Mouse (Mus musculus) kidney, postnatal 36 days (tissue): ENCODE measurements around the gene Vmn1r8.
"Not testable (repeated sequence)": the region's sequence is repeated elsewhere in the genome, so short reads cannot be mapped to it uniquely, and the experiment has no call there.

Source experiments
- DNase-seq, 2 experiments: peaks; one replicate each; pipeline ENCODE4 v3.0.0; 2021 to 2022; ENCODE audit warnings: mixed read lengths in 2 of 2

The Vmn1r8 gene

DNA sequence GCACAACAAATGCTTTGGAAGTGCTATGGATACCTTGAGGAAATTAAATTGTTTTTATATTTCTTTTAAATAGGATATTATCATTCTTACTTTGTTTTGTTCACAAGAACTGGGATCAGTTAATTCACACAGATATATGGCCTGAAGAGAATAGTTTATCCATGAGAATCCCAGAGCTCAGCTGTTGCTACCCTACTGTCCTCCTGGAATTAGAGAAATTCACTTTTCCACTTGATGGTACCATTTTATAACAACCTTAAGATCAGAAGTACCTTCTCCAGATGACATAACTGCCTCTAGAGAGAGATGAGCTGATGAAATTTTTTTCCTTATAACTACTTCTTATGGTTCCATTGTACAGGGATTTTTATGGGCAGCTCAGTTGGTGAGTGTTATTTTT, at the start of gene Vmn1r8:
Vmn1r8 (plus strand) TSS at position 301 of the 400 bp plus-strand sequence.
- no peak for DNase-seq

GRCm38 (mm10) chr6:56996943-56997342, 35.1 kb upstream of the Vmn1r8 start, which contains the start of gene Vmn1r6:
Vmn1r6 (plus strand) TSS chr6:56997243.
- no peak for DNase-seq

GRCm38 (mm10) chr6:57025224-57025623, 6.9 kb upstream of the Vmn1r8 start, which contains the start of gene Vmn1r7:
Vmn1r7 (minus strand) TSS chr6:57025324.
- DNase-seq: not testable (repeated sequence)

GRCm38 (mm10) chr6:57034674-57035073, 2.6 kb downstream of the Vmn1r8 start:
- no peak for DNase-seq

DNA sequence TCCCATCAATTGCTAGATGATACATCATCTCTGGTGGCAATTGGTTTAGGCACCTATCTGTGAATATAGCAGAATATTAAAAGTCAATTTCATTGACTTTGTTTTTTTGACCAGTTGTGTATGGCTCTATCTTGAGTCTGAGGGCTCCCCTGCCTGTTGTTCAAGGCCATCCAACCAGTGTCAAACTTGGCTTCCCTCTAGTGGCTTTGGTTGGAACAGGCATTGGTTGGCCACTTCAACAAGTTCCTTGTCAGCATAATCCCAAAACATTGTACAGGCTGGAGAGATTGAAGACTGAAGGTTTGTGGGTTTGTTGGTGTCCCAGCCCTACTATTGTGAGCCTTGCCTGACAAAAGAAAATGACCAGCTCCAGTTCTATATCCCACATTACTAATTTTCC, 31.6 kb downstream of the Vmn1r8 start:
- peak; percentile 43 to 69 for DNase-seq

DNA sequence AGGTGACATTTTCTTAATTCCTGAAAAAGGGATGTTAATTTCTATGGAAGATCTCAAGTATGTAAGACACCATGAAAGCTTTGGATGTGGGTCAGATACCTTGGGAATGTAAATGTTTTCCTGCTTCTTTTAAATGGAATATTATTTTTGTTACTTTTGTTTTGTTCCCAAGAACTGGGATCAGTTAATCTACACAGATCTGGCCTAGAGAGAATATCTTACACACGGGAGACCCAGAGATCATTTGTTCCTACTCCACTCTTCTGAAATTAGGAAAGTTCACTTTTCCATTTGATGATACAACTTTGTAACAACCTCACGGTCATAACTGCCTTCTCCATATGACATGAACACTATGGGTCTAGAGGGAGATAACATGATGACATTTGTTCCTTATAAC, 34.4 kb downstream of the Vmn1r8 start, which contains the start of gene Vmn1r9:
Vmn1r9 (plus strand) TSS at position 301 of the 400 bp plus-strand sequence.
- no peak for DNase-seq
